Mouse (Mus musculus) embryonic facial prominence, embryonic 10.5 days (tissue): ENCODE measurements around the gene Tmem205. TPM values are rescaled to one million over a fixed set of nuclear protein-coding genes. Genes with fewer than 3 reads are reported as not detected.
A peak's percentile ranks its signal among the peaks of the same experiment; 100 is the strongest.

Experiments used
- DNase-seq: peaks from one replicate; pipeline ENCODE4 v3.0.0-alpha.2; 2017; ENCODE audit warnings: low spot score
- H3K27ac ChIP-seq: fragments of 300-500 bp; sonication (generic); replicated peaks from 2 replicates; pipeline ENCODE4 v1.5.1; 2016; ENCODE audit warnings: mild to moderate bottlenecking
- H3K27me3 ChIP-seq: fragments of 300-500 bp; sonication (generic); replicated peaks from 2 replicates; pipeline ENCODE4 v1.6.1; 2016; ENCODE audit warnings: low read depth, mild to moderate bottlenecking; ENCODE audit not compliant: poor library complexity, severe bottlenecking
- H3K36me3 ChIP-seq: fragments of 300-500 bp; sonication (generic); replicated peaks from 2 replicates; pipeline ENCODE4 v1.6.1; 2016; ENCODE audit warnings: mild to moderate bottlenecking, moderate library complexity
- H3K4me1 ChIP-seq: fragments of 300-500 bp; sonication (generic); 2 replicates; pipeline ENCODE4 v1.6.1; 2016
- H3K4me3 ChIP-seq: fragments of 300-500 bp; sonication (generic); 2 replicates; pipeline ENCODE4 v1.5.1; 2016; ENCODE audit warnings: mild to moderate bottlenecking, moderate library complexity
- H3K9me3 ChIP-seq: fragments of 300-500 bp; sonication (generic); 2 replicates; pipeline ENCODE4 v1.6.1; 2016; ENCODE audit warnings: mild to moderate bottlenecking
- WGBS: fragments of 180-500 bp; shearing (Covaris S2); methylation state at CpG from one replicate; pipeline ENCODE4 v1.1.7; 2016; 5-methylcytosine and 5-hydroxymethylcytosine counted together
- polyA plus RNA-seq: library from polyadenylated mRNA; unstranded; fragments of >200 nt; fragmentation: Nextera tagmentation; extraction: Ambion mirVana; gene quantifications from 2 replicates; pipeline ENCODE4 v1.2.1, GENCODE M21; 2016

Tmem205 gene
- polyA plus RNA-seq, 1 experiment from 2014 or later = 31.1 TPM

- Histone ChIP-seq H3K27ac (no peak overlapping the region), H3K9me3 (no peaks in the 10 kb centered on the region), H3K36me3 (no peaks in the 10 kb centered on the region), H3K4me1 (peaks cover 24% of the 10 kb centered on the region), H3K4me3 (no peak overlapping the region), H3K27me3 (peaks cover 24% of the 10 kb centered on the region)
- 84% methylated on average over 4 of the region's 4 CpGs for WGBS
- DNase-seq = no peak
These were observed 11.0 kb upstream of the Tmem205 start for GRCm38 (mm10) chr9:21938234-21938855.

DNA sequence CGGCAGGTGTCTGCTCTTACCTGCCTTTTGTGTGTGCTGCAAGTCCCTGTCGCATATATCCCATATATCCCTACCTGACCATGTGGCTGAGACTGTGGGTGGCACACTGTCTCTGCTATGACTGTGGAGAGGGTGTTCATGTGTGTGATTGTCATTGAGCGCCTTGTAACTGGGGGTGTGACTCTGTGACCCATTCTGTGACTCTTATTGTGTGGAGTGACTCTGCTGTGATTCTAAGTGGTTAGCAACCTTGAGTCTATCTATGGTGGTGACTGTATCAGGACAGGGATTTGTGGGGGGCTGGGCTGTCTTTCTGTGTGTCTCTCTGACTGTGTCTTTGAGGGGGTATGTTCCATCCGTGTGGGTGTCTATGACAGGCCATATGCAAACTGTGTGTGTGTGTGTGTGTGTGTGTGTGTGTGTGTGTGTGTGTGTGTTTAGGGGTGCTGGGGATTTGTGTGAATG, 10.4 kb upstream of the Tmem205 start:
- Histone ChIP-seq H3K4me1 (peaks cover 24% of the 10 kb centered on the region), H3K9me3 (no peaks in the 10 kb centered on the region), H3K36me3 (no peaks in the 10 kb centered on the region), H3K4me3 (peak overlapping the region; percentile 69), H3K27me3 (peaks cover 25% of the 10 kb centered on the region), H3K27ac (no peak overlapping the region)
- no peak for DNase-seq
- 86% methylated on average over 4 of the region's 4 CpGs for WGBS

- no peaks in the 10 kb centered on the region for H3K9me3 ChIP-seq
- H3K27me3 ChIP-seq = peaks cover 25% of the 10 kb centered on the region
- H3K4me1 ChIP-seq = peaks cover 24% of the 10 kb centered on the region
- H3K36me3 ChIP-seq = no peaks in the 10 kb centered on the region
- H3K27ac ChIP-seq = peak within 1 kb of the TSS; percentile 82
- WGBS = 3% methylated on average over 43 of the region's 43 CpGs
- H3K4me3 ChIP-seq = peak within 1 kb of the TSS; percentile 69
- peak; percentile 98 for DNase-seq
These were observed 9.6 kb upstream of the Tmem205 start, which contains the start of gene Plppr2 for GRCm38 (mm10) chr9:21936692-21937570. Plppr2 (plus strand) TSS chr9:21937033.

DNA sequence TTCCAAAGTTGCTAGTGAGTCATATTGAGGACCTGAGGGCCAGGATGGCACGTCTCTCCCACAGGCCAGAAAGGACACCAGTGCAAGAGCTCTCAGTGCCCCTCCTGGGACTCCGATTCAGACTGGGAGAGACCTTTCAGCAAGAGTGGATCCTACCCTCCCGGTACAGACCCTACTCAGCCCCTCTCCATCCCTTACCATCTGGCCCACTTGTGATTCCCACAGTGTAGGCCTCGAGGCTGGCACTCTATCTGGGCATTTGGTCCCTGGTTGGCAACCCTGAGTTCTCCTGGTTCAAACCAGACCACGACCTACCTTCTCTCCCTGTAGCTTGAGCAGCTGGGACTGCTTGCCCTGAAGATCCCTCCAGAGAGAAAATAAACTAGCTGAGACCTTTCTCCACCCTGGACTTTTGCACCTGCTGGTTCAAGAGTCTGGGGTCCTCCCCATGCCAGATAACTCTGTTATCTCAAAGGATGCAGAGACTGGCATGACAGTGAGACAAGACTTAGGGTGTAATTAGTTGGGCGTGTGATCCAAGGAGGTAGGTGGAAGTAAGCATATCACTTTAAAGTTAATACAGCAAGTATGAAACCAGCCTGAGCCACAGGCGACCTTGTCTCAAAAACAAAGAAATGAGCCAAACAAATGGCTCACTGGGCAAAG, 8.2 kb upstream of the Tmem205 start:
- no peak overlapping the region for H3K27ac ChIP-seq
- WGBS = 86% methylated on average over 7 of the region's 7 CpGs
- no peak overlapping the region for H3K4me3 ChIP-seq

GRCm38 (mm10) chr9:21934021-21934420, 6.7 kb upstream of the Tmem205 start:
- Histone ChIP-seq H3K36me3 (no peaks in the 10 kb centered on the region), H3K27me3 (peaks cover 25% of the 10 kb centered on the region), H3K4me3 (no peak overlapping the region), H3K9me3 (no peaks in the 10 kb centered on the region), H3K4me1 (peaks cover 24% of the 10 kb centered on the region), H3K27ac (no peak overlapping the region)
- DNase-seq = no peak
- WGBS = 92% methylated on average over 12 of the region's 12 CpGs

More for the DNA sequence above, 8.2 kb upstream of the Tmem205 start:
- Histone ChIP-seq H3K9me3 (no peaks in the 10 kb centered on the region), H3K4me1 (peaks cover 24% of the 10 kb centered on the region), H3K36me3 (no peaks in the 10 kb centered on the region), H3K27me3 (peaks cover 25% of the 10 kb centered on the region)
- no peak for DNase-seq

- Histone ChIP-seq H3K36me3 (no peaks in the 10 kb centered on the region), H3K9me3 (no peaks in the 10 kb centered on the region), H3K27ac (no peak overlapping the region), H3K4me1 (peaks cover 18% of the 10 kb centered on the region), H3K4me3 (no peak overlapping the region), H3K27me3 (peaks cover 21% of the 10 kb centered on the region)
- WGBS = 55% methylated on average over 12 of the region's 12 CpGs
- DNase-seq = no peak
These were observed 5.2 kb upstream of the Tmem205 start for GRCm38 (mm10) chr9:21932445-21933137.

- Histone ChIP-seq H3K4me3 (no peak overlapping the region), H3K36me3 (no peaks in the 10 kb centered on the region), H3K9me3 (no peaks in the 10 kb centered on the region), H3K27me3 (peaks cover 21% of the 10 kb centered on the region), H3K27ac (no peak overlapping the region), H3K4me1 (peaks cover 16% of the 10 kb centered on the region)
- 66% methylated on average over 2 of the region's 2 CpGs for WGBS
- no peak for DNase-seq
These were observed 4.7 kb upstream of the Tmem205 start for GRCm38 (mm10) chr9:21932006-21932405.

- peaks cover 12% of the 10 kb centered on the region for H3K27me3 ChIP-seq
- H3K9me3 ChIP-seq = no peaks in the 10 kb centered on the region
- no peak overlapping the region for H3K27ac ChIP-seq
- peaks cover 12% of the 10 kb centered on the region; the same call in 1 of the 2 replicates for H3K36me3 ChIP-seq
- no peak overlapping the region for H3K4me3 ChIP-seq
- no peak for DNase-seq
- H3K4me1 ChIP-seq = peaks cover 17% of the 10 kb centered on the region
- WGBS = 80% methylated on average over 3 of the region's 3 CpGs
These were observed 1.9 kb upstream of the Tmem205 start for GRCm38 (mm10) chr9:21929208-21929607.

DNA sequence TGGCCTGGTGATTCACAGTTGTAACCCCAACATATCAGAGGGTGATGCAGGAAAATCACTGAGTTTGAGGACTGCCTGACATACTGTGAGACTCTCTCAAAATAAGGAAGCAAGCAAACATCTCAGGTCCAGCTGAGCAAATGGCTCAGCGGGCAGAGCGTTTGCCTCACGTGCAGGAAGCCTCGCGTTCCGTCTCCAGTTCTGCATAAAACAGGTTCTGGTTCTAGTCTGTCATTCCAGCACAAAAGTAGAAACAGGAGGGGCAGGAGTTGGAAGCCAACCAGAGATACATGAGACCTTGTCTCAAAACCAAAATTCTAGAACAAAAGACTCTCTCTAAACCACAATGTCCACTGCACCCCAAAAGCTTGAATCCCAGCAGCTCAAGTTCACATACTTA, 572 bp downstream of the Tmem205 start:
- H3K36me3 ChIP-seq = peaks cover 19% of the 10 kb centered on the region; the same call in 1 of the 2 replicates
- peaks cover 17% of the 10 kb centered on the region for H3K4me1 ChIP-seq
- H3K9me3 ChIP-seq = no peaks in the 10 kb centered on the region
- WGBS = 5% methylated on average over 6 of the region's 6 CpGs
- peak overlapping the region; percentile 63 for H3K4me3 ChIP-seq
- no peak for DNase-seq
- H3K27me3 ChIP-seq = no peaks in the 10 kb centered on the region
- H3K27ac ChIP-seq = peak overlapping the region; percentile 81

GRCm38 (mm10) chr9:21926155-21926554, 1.2 kb downstream of the Tmem205 start:
- Histone ChIP-seq H3K4me3 (peak overlapping the region; percentile 63), H3K27ac (no peak overlapping the region)

DNA sequence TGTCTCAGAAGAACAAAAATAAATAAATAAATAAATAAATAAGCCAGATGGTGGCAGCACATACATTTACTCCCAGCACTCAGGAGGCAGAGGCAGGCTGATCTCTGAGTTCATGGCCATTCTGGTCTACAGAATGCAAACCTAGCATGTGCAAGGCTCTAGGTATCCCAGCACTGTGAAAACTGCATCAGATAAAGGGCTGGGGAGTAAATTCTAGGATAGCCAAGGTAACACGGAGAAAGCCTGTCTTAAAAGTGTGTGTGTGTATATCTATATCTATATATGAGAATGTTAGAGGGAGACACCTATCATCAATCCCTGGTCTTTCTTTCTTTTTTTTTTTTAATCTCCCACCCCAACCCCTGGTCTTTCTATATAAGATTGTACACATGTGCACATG, 1.9 kb downstream of the Tmem205 start:
- H3K4me1 ChIP-seq = peaks cover 17% of the 10 kb centered on the region
- no peak for DNase-seq
- H3K27ac ChIP-seq = no peak overlapping the region
- H3K4me3 ChIP-seq = no peak overlapping the region
- WGBS = 97% methylated on average over 1 of the region's 1 CpGs
- peaks cover 22% of the 10 kb centered on the region; the same call in 1 of the 2 replicates for H3K36me3 ChIP-seq
- no peaks in the 10 kb centered on the region for H3K9me3 ChIP-seq
- no peaks in the 10 kb centered on the region for H3K27me3 ChIP-seq

More at GRCm38 (mm10) chr9:21926155-21926554, 1.2 kb downstream of the Tmem205 start:
- DNase-seq = no peak
- H3K9me3 ChIP-seq = no peaks in the 10 kb centered on the region
- H3K27me3 ChIP-seq = no peaks in the 10 kb centered on the region
- peaks cover 22% of the 10 kb centered on the region; the same call in 1 of the 2 replicates for H3K36me3 ChIP-seq
- peaks cover 17% of the 10 kb centered on the region for H3K4me1 ChIP-seq
- 76% methylated on average over 6 of the region's 6 CpGs for WGBS

DNA sequence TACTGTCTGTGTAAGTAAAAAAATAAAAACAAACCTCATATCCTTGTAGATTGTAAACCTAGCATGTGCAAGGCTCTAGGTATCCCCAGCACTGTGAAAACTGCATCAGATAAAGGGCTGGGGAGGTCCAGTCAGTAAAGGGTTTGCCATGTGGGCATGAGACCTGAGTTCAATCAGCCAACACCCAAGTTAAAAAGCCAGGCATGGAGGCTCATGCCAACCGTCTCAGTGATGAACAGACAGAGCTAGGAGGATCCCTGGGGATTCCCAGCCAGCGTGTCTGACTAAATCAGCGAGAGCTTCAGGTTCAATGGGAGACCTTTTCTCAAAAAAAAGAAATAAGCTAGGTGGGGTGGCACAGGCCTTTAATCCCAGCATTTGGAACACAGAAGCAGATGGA, 2.3 kb downstream of the Tmem205 start:
- peaks cover 22% of the 10 kb centered on the region; the same call in 1 of the 2 replicates for H3K36me3 ChIP-seq
- H3K27ac ChIP-seq = no peak overlapping the region
- no peak overlapping the region for H3K4me3 ChIP-seq
- WGBS = 91% methylated on average over 3 of the region's 3 CpGs
- no peaks in the 10 kb centered on the region for H3K9me3 ChIP-seq
- no peak for DNase-seq
- peaks cover 17% of the 10 kb centered on the region for H3K4me1 ChIP-seq
- no peaks in the 10 kb centered on the region for H3K27me3 ChIP-seq
